Mouse (Mus musculus) heart, adult 2 months (tissue): Measurements from ENCODE around the gene Akr1c14.
"Not testable (repeated sequence)": the region's sequence is repeated elsewhere in the genome, so short reads cannot be mapped to it uniquely, and the experiment has no call there.

Experiments
- CTCF ChIP-seq: fragments of 200-600 bp; IDR thresholded peaks from 2 replicates; pipeline ENCODE4 v1.8.1; 2022; ENCODE audit warnings: antibody characterized with exemption, mild to moderate bottlenecking, moderate library complexity
- EP300 ChIP-seq: fragments of 200-500 bp; IDR thresholded peaks from 2 replicates; pipeline ENCODE4 v1.6.1; 2011; ENCODE audit warnings: low read depth, low read length, control low read depth; ENCODE audit not compliant: insufficient read depth

DNA sequence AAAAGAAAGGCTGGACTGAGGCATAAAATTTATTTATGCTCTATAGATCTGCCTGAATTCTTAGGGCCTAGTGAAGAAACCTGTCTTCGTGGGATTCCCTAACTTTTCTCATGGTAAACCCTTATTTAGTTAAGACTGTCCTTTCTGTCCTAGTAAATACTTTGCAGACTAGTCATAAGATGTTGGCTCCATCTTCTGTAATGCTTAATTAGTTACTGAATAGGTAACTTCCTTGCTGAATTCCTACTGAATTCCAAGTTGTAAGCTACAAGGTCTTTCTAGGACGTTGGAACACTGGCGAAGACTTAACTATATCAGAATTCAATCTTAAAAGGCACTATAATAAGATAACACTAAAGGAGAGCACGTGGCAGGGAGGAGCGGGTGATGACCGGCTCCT, 75.7 kb downstream of the Akr1c14 start:
- TF ChIP-seq CTCF, EP300: not testable (repeated sequence)
